Mouse (Mus musculus): ENCODE results near the gene Runx2.

Gene Runx2

DNA sequence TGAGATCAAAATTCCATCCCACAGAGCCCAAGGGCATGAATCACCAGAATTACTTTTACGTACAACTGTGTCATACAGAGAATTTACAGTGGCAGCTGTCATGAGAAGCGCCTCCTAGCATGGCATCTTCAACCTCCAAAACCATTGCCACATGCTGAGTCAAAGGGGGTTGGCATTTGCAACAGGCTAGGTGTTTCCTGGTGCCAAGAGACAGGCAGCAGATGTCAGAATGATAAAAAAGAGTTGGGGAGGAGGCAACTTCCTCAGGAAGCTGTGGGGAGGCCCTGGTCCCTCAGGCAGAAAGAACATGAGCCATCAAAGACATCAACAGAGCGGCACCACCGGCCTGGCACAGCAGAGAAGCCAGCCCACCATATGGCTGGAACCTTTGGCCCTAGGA lies 160.1 kb downstream of the Runx2 start:
- DNase-seq, result peak; percentile 80

DNA sequence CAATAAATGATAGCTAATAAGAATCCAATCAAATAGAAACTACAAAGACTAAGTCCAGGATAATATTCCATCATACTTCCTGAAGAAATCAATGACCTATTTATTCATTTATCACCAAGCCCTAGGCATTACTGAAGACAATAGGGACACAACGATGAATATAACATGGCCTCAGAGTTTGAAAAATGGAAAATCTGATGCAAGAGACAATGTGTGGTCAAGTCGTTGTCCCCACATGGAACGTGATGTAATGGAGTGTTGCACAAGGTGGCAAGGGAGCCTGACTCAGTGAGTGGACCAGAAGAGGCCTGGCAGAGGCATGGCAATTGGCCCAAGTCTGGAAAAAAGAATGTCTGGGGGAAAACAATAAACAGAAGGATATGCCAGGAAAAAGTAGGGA lies 161.5 kb downstream of the Runx2 start:
- DNase-seq, result no peak

DNA sequence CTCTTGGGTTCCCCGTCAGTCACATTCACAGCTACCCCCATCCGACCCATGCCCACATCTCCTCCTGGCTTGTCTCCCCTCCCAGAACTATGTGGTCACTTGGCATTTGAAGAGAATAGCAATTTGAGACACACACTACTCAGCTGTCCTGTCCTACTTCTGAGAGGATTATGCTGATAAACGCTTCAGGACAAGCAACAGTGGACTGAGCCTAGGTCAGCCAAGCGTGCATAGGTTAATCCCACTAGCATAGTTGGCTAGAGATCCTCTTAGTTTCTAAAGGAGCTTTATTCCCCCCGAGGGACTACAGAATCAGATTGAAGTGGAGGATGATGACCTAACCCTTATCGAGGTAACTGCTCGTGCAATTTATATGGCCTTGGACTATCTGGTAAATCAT lies 162.5 kb downstream of the Runx2 start:
- no peak for DNase-seq

DNA sequence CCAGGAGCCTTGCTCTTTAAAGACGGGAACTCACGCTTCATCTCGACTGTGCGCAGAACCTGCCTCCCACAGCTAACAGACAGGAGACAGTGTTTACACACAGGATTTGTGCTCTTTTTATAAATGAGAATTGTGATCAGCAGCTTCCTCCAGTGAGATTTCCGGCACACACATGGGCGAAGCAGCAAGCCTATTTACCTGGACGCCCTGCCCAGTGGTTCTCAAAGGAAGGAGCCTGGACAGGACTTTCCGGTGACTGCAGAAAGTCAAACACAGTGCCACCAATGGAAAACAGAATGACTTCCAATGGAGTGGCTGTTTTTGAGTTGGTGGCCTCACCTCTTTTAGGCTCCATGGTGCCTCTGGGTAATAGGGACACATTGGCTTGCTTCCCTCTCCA lies 163.0 kb downstream of the Runx2 start:
- DNase-seq, result no peak

DNA sequence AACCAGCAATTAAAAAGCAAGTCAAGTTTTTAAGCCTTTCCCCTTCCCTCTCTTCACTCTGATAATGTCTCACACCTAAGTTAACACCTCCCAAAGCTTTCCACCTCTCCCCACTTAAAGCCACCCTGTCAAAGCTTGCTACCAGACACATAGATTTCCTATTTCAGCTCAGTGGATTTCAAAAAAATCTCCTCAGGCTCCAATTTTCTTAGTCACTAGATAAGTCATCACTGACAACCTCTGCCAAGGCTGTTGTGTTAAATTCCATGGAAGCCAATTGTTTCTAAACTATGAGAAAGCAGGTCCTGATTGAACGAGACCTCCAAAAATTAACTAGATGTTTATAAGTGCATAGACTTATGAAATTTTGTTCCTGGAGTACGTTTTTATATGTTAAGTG lies 164.2 kb downstream of the Runx2 start:
- DNase-seq, result no peak

DNA sequence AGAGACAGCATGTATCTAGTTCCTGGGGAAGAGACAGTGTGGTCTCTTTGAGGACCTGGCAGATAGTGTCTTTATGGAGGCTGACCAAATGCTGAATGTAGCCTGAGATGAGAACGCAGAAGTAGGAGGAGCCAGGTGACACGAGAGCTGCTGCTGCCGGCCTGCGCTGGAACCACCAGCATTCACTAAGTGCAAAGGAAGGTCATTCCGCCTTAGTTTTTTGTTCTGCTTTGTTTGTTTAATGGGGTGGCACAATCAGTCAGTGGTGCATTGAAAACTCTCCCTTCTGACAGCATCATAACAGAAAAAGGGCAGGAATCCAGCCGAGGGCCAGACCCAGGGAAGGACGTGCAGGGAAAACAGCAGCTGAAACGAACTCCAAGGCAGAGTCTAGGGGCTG lies 165.5 kb downstream of the Runx2 start:
- DNase-seq, result no peak

DNA sequence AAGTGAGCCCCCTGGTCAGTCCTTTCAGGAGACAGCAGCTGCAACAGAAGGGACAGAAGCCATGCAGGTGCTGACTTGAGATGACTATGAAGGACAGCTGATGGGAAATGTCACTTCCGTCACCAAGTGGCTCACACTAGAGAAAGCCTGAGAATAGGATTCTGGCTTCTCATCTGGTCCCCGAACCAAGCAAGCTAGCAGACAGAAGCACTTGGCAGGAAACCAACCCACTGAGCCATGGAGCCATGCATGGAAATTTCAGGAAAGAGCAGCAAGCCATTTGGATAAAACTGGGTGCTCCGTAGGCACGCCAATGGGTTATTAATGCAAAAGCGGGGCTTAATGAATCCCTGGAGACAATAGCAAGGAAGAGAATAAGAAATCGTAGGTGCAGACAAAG lies 166.7 kb downstream of the Runx2 start:
- no peak for DNase-seq

DNA sequence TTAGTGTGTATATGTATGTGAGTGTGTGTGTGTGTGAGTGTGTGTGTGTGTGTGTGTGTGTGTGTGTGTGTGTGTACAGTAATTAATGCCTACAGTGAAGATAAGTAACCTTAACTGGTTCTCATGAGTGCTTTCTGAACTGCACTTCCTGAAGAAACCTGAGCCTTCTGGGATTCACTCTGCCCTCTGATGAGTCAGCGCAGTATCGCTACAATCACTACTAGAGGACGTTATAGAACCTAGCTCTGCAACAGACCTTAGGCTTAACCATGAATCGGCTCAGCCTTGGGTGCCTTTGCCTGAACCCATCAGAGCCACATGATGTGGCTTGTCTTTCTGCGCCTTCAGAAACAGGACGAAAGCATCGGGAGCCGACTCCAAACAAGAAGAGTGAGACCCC lies 169.5 kb downstream of the Runx2 start:
- DNase-seq, result no peak

DNA sequence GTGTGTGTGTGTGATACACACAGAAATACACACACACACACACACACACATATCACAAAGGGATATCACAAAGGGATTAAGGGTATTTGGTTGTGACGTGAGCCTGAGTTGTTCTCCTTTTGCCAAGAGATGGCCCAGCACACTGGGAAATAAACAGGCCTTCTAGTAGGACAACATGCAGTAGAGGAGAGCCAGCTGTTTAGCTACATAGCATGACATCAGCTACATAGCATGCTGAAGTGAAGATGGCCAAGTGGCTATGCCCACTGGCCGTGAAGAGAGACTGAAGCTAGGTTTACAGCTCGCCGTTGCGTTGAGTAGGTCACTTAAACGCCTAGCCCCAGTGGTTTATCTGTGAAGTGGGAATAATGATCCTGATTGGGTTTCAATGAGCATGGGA lies 171.3 kb downstream of the Runx2 start:
- no peak for DNase-seq

DNA sequence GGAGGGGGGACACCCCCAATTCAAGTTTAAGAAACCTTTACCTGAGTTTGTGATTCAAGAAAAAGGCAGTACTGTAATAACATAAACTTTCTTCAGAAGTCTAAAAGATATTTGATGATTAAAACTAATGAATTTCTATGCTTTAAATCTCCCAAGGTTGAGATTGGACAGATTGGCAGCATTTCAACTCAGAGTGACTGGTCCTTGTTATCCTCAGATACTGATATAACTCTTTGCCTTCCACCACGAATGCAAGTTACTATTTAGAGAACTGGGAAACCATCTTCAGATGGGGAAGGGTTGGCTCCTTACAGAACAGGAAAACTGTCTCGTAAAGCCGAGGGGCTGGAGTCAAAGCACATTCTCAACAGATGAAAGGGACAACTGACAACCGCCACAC lies 172.5 kb downstream of the Runx2 start:
- DNase-seq, result no peak

DNA sequence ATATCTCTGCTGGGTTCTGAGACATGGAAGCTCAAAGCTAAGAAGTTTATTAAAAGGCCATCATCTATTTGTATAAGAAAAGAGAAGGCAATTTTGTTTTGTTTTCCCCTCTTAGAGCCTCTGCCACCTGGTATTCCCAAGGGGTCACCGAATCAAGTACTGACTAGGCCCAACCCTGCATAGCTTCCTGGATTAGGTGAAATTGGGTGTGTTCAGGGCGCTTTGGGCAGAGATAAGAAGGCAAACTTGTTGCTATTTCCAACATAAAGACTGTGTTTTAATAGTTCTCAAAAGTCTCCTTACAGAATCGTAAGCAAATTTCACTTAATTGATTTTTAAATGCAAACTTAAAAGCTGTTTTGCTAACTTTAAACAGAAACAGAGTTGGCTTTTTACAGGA lies 173.7 kb downstream of the Runx2 start:
- no peak for DNase-seq

DNA sequence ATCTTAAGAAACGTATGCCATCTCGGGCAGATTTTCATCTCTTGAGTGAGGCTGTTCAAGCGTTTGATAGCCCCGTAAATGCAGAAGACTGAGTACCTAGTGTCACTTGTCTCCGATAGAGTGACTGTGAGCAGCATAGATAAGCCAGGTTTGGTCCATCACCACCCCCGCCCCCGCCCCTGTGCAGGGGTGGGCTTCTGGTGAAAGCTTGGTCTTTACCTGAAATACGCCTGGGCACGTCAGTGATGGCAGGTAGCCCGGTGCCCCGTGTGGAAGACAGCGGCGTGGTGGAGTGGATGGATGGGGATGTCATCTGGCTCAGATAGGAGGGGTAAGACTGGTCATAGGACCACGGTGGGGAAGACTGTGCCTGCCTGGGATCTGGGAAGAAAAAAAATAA lies 175.2 kb downstream of the Runx2 start:
- DNase-seq, result no peak

DNA sequence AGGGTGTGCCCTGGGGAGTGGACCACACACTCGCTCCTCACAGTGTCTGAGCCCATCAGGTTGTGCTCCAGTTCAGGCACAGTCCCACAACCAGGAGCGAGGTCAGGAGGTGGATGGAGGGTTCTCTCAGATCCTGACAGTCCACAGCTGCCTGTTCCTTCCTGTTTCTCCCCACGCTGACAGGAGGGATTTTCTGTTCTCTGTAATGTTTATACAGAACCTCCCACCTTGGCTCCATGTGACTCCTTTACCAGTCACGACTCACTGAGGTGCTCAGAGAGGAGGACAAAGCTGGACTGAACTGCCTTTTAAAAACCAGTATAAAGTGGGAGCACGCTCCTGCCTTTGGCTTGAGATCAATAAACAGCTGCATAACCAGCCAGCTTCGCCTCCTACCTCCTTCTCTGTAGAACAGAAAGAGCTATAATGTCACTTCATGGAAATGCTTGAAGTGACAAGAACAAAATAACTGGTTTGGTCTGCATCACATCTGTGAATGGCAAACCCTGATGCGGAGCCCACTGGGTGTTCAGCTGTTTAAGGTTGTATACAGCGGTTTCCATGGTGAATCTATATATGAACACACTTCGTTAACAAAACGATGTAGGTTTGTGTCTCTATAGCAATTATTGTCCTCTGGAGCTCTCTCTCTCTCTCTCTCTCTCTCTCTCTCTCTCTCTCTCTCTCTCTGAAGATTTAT lies 177.3 kb downstream of the Runx2 start:
- no peak for DNase-seq

DNA sequence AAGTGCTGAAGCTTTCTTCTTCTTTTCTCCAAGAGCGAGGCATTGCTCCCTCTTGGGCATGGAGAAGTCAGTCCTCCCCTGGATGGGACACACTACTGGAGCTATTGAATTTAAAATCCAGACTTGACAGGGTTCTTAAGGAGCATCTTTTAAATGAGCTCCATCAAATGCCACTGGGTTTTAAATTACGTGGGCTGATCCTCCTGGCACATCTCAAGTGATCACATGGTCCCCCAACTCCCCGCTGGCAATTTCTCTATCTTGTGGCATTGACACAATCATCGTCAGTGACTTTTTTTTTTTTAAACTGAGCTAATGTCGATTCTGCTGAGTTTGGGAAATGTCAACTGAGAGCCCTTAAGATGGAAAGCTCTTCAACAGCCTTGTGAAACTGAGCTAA lies 180.1 kb downstream of the Runx2 start:
- no peak for DNase-seq

DNA sequence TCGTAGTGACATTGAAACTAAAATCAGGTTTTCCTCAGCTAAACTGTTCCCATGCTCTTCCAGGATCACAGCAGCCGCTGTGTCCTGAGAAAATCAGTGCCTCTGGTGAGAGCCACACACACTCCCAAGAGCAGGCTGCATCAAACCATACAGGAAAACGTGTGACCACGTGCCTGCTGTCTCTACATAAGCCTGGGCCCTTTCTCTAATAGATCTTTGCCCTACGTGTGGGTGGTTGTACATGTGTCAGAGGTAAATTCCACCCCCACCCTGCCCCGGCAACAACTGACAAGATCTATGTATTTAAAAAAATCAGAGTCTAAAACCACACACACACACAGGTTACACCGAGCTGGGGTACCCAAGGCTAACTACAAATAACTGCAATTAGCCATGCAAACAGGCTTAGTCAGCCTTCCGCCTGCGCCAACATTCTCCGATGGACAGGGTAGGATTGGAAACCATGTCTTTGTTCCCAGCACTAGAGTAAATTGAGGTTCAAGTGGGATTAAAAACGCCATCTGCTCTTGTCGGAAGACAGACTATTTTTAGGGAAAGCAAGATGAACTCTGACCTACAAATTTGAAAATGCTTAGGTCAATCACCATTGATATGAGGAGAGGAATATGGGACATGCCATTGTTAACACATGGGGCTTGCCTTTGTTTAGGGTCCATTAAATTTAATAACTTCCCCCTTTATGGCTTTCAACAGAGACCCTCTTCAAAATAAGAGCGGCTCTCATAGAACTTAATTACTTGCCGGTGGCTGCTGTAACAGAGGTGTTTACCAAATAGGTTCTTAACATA lies 180.8 kb downstream of the Runx2 start:
- DNase-seq, result no peak

DNA sequence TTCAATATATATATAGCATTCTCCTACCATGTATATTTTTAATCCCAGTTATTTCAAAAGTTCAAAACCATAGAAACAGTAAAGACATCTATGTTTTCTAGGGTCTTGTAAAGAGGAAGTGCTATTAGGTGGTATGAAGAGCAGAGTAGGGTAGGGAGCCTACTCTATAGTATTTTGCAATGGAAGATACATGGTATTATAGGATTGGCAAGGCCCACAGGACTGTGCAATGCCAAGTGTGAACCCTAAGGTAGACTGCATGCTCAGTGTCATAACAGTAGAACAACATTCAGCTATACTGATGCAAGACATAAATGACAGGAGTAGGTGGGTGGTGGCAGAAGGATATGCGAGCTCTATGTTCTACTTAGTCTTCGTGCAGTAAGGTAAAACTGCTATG lies 181.7 kb downstream of the Runx2 start:
- DNase-seq, result no peak

DNA sequence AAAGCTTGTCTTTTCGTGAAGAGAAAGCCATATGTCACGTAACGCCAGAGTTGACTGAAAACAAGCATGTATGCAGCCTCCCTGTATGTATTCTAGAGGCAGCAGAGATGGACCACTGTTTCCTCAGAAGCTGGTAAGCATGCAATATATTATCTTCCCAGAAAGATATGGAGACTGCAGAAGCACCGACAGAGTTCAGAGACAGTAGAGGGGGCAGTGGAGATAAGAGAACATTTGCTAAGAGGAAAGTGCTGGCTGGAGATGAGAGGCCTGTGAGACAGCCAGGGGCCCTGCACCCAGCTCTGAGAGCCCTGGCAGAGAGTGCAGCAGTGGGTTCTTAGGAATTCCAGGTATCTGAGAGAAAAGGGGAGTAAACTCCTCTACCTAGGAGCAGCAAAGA lies 182.3 kb downstream of the Runx2 start:
- DNase-seq, result no peak

DNA sequence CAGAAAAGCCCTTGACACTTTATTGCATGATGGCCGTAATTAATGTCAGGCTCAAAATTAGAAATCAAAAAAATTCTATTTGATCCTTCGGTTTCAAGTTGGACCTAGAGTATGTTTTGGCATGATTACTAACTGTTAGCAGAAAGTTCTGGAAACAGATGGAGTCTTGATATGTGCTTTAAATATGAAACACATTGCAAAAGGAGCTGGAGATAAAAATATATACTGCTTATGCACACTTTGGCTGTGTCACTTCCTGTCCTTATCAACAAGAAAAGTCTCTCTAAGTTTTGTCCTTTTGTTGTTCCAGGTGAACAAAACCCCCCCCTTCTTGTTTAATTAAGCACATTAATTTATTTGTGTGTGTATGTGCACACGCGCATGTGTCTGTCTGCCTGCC lies 183.0 kb downstream of the Runx2 start:
- no peak for DNase-seq

DNA sequence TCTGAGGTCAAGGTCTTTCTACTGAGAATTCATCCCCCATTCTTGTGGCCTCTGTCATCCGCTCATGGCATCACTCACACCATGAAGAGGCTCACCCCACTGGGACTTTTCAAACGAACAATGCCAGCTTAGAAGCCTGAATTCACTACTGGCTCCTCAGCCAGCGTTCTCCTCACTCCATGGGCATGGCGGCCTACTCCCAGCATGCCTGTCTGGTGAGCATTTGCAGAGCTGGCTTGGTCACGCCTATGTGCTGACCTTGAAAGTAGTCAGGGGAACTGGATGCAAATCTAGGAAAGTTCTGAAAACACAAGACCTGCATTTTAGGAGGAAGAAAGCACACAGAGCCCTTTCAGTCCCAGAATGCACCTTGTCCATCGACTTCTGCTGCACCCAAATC lies 187.3 kb downstream of the Runx2 start:
- no peak for DNase-seq

DNA sequence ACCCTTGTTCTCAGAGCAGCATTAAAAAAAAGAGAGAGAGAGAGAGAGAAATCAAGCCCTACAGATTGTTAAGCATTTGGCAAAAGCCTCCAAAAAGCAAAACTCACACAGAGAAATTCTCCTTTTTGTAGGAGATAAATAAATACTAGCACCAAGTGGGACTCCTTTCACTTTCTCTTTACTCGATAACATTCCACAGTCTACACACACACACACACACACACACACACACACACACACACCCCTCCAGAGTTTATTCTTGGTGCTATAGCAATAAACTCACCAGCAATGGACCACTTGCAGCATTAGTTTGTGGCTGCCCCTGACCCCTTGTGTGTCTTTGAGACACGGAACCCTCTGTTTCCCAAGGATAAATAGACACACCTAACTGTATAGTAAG lies 190.9 kb downstream of the Runx2 start:
- no peak for DNase-seq

DNA sequence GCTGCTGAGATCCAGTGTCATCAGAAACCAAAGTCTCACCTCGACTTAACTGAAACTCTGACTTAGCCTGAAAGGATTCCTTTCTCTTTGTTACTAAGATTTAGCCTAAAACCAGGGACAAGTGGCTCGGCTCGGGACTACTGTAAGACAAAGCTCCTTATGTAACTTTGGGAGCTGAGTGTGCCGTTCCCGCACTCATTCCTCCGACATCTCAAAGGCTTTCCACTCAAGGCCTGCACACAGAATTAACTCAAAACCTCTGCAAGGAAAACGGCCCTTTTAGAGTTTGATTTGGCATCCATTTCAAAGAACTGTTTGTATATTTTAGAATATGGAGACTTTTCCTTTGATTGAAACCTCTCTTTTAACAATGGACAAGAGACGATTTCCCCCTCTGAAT lies 191.3 kb downstream of the Runx2 start:
- no peak for DNase-seq

DNA sequence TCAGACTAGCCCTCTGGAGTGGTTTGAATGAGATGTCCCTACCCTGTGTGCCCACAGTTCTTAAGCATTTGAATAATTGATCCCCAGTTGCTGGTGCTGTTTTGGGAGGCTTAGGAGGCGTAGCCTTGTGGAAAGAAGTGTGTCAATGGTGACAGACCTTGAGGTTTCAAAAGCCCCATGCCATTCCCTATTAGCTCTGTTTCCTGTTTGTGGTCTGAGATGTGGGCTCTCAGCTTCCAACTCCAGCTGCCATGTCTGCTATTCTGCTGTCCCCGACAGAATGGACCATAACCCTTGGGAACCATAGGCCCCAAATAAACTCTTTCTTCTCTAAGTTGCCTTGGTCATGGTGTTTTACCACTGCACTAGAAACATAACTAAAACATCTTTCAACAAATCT lies 194.1 kb downstream of the Runx2 start:
- DNase-seq, result no peak

DNA sequence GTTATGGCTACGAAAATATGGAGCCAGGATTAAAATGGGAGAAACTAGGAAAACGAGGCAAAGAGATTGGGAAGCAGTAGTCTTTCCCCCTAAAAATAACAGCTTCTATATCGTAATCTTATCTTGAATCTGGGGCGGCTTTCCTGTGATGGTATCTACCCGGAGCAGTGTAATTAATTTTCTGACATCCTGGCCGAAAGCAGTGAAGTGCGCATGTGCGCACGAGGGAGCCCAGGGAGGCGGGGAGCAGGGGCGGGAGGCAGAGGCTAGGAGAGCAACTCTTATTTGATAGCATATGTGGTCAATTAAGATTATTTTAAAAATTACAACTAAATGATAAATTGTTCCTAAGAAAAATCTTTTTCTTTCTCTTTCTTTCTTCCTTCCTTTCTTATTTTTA lies 195.9 kb downstream of the Runx2 start:
- peak; percentile 35 for DNase-seq

DNA sequence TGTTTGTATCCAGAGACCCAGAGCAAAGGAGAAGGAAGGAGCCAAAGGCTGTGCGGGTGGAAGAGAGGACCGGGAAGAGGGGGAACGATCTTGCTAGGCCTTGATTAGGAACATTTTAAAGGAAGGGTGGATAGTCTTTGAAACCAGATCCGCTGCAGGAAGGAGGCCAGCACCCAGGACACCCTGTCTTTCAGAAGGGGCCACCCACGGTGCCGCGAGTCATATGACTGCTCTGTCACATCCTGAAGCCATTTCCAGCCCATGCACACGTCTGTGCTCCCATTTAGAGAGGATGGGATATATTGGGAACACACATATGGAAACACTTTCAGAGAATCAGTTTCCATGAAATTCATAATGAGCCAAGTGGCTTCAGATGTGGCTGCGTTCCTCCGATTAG lies 196.4 kb downstream of the Runx2 start:
- DNase-seq, result no peak

DNA sequence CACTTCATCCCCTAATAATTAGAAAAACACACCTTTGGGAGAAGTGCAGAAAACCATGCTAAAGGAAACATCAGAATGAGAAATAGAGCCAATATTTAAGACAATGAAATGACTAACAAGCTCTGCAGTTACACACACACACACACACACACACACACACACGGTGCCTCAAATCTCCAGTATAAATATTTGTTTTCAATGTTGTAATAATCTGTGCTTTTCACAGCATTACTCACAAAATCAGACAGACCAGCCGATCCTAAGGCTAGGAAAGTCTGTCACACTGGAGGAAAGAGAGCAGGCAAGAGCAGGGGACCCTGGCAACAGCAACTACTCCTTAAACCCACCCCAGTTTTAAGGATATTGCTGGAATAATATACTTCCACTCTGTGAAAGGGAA lies 196.9 kb downstream of the Runx2 start:
- DNase-seq, result no peak
